Mouse (Mus musculus) liver, embryonic 13.5 days (tissue): Measurements from ENCODE around the gene Rab13. TPM values are rescaled to one million over a fixed set of nuclear protein-coding genes. Genes with fewer than 3 reads are reported as not detected.

Experiments used
- ATAC-seq: fragments of 200-750 bp; cut with Nextera tagmentation; 2 replicates; pipeline ENCODE4 v1.8.0; 2017; ENCODE audit warnings: low read depth, mild to moderate bottlenecking, moderate number of reproducible peaks, moderate library complexity
- DNase-seq: peaks from one replicate; pipeline ENCODE4 v3.0.0; 2022
- H3K27ac ChIP-seq: fragments of 300-500 bp; sonication (generic); 2 replicates; pipeline ENCODE4 v1.5.1; 2015; ENCODE audit warnings: moderate library complexity, mild to moderate bottlenecking, inconsistent platforms
- H3K27me3 ChIP-seq: fragments of 300-500 bp; sonication (generic); 2 replicates; pipeline ENCODE4 v1.6.1; 2015; ENCODE audit warnings: mild to moderate bottlenecking, inconsistent platforms
- H3K36me3 ChIP-seq: fragments of 300-500 bp; sonication (generic); 2 replicates; pipeline ENCODE4 v1.6.1; 2015; ENCODE audit warnings: mild to moderate bottlenecking, inconsistent platforms
- H3K4me1 ChIP-seq: fragments of 300-500 bp; sonication (generic); replicated peaks from 2 replicates; pipeline ENCODE4 v1.6.1; 2015; ENCODE audit warnings: inconsistent platforms
- H3K4me2 ChIP-seq: fragments of 300-500 bp; sonication (generic); 2 replicates; pipeline ENCODE4 v1.6.1; 2015; ENCODE audit warnings: inconsistent platforms, mild to moderate bottlenecking, moderate library complexity
- H3K4me3 ChIP-seq: fragments of 300-500 bp; sonication (generic); replicated peaks from 2 replicates; pipeline ENCODE4 v1.5.1; 2015; ENCODE audit warnings: mild to moderate bottlenecking, inconsistent platforms
- H3K9ac ChIP-seq: fragments of 300-500 bp; sonication (generic); 2 replicates; pipeline ENCODE4 v1.6.1; 2015; ENCODE audit warnings: mild to moderate bottlenecking, inconsistent platforms
- H3K9me3 ChIP-seq: fragments of 300-500 bp; sonication (generic); replicated peaks from 2 replicates; pipeline ENCODE4 v1.6.1; 2016; ENCODE audit warnings: inconsistent platforms
- WGBS: fragments of 180-500 bp; shearing (Covaris S2); methylation state at CpG from one replicate; pipeline ENCODE4 v1.1.7; 2015; ENCODE audit not compliant: insufficient replicate concordance; 5-methylcytosine and 5-hydroxymethylcytosine counted together
- polyA plus RNA-seq: library from polyadenylated mRNA; unstranded; fragments of >200 nt; fragmentation: Nextera tagmentation; extraction: Ambion mirVana; gene quantifications from 2 replicates; pipeline ENCODE4 v1.2.1, GENCODE M21; 2015

The Rab13 gene
- polyA plus RNA-seq, 1 experiment from 2014 or later = 5.9 TPM

- H3K27ac ChIP-seq = no peak overlapping the region
- DNase-seq (no peak), ATAC-seq (no peak)
- peaks cover 57% of the 10 kb centered on the region for H3K36me3 ChIP-seq
- H3K27me3 ChIP-seq = no peaks in the 10 kb centered on the region
- no peak overlapping the region for H3K9ac ChIP-seq
- H3K4me1 ChIP-seq = peaks cover 44% of the 10 kb centered on the region
- H3K4me3 ChIP-seq = no peak overlapping the region
- 80% methylated on average over 5 of the region's 5 CpGs for WGBS
- H3K9me3 ChIP-seq = no peaks in the 10 kb centered on the region
- H3K4me2 ChIP-seq = no peak overlapping the region
Measured at GRCm38 (mm10) chr3:90263121-90263771, 49.8 kb downstream of the Rab13 start.

- Histone ChIP-seq H3K27ac (peak overlapping the region; percentile 93), H3K4me1 (peaks cover 47% of the 10 kb centered on the region), H3K4me3 (peak overlapping the region; percentile 82), H3K9me3 (no peaks in the 10 kb centered on the region), H3K9ac (peak overlapping the region; percentile 91), H3K36me3 (peaks cover 47% of the 10 kb centered on the region), H3K27me3 (no peaks in the 10 kb centered on the region), H3K4me2 (peak overlapping the region; percentile 95)
- DNase-seq = no peak
- ATAC-seq = no peak
- 21% methylated on average over 10 of the region's 10 CpGs for WGBS
Measured at GRCm38 (mm10) chr3:90264687-90265033, 51.2 kb downstream of the Rab13 start.

GRCm38 (mm10) chr3:90265034-90265931 lies 51.8 kb downstream of the Rab13 start, which contains the start of gene Dennd4b:
Gene Dennd4b (plus strand): TSS chr3:90265185.
- Histone ChIP-seq H3K27ac (peak within 1 kb of the TSS; percentile 93), H3K4me2 (peak within 1 kb of the TSS; percentile 95), H3K9me3 (no peaks in the 10 kb centered on the region), H3K9ac (peak within 1 kb of the TSS; percentile 91), H3K4me3 (peak within 1 kb of the TSS; percentile 82), H3K36me3 (peaks cover 46% of the 10 kb centered on the region), H3K4me1 (peaks cover 47% of the 10 kb centered on the region), H3K27me3 (no peaks in the 10 kb centered on the region)
- ATAC-seq (peak; percentile 92), DNase-seq (peak; percentile 84)
- under 1% methylated on average over 87 of the region's 87 CpGs for WGBS

GRCm38 (mm10) chr3:90265932-90266741 lies 52.6 kb downstream of the Rab13 start:
- Histone ChIP-seq H3K9ac (peak overlapping the region; percentile 91), H3K36me3 (peaks cover 44% of the 10 kb centered on the region), H3K4me2 (peak overlapping the region; percentile 95), H3K4me1 (peaks cover 47% of the 10 kb centered on the region), H3K27ac (peak overlapping the region; percentile 93), H3K9me3 (no peaks in the 10 kb centered on the region), H3K27me3 (no peaks in the 10 kb centered on the region), H3K4me3 (peak overlapping the region; percentile 82)
- ATAC-seq = peak; percentile 5; the same call in 1 of the 2 replicates
- 7% methylated on average over 16 of the region's 16 CpGs for WGBS
- DNase-seq = peak; percentile 23

- 81% methylated on average over 20 of the region's 20 CpGs for WGBS
- H3K9me3 ChIP-seq = no peaks in the 10 kb centered on the region
- H3K36me3 ChIP-seq = peaks cover 34% of the 10 kb centered on the region
- DNase-seq = no peak
- no peaks in the 10 kb centered on the region for H3K27me3 ChIP-seq
- peaks cover 47% of the 10 kb centered on the region for H3K4me1 ChIP-seq
- peak overlapping the region; percentile 95 for H3K4me2 ChIP-seq
- H3K4me3 ChIP-seq = peak overlapping the region; percentile 82
- H3K27ac ChIP-seq = peak overlapping the region; percentile 93
- peak overlapping the region; percentile 91 for H3K9ac ChIP-seq
- ATAC-seq = no peak
Measured at GRCm38 (mm10) chr3:90266901-90267775, 53.6 kb downstream of the Rab13 start.

- Histone ChIP-seq H3K9me3 (no peaks in the 10 kb centered on the region), H3K9ac (no peak overlapping the region), H3K4me3 (no peak overlapping the region), H3K27me3 (no peaks in the 10 kb centered on the region), H3K27ac (no peak overlapping the region), H3K36me3 (peaks cover 32% of the 10 kb centered on the region), H3K4me1 (peaks cover 47% of the 10 kb centered on the region), H3K4me2 (0 out of 2 replicates have a peak overlapping the region, but pooled peaks have one; percentile 8)
- 90% methylated on average over 11 of the region's 11 CpGs for WGBS
- DNase-seq (no peak), ATAC-seq (no peak)
Measured at GRCm38 (mm10) chr3:90268190-90268589, 54.7 kb downstream of the Rab13 start.

- Histone ChIP-seq H3K9ac (no peak overlapping the region), H3K4me3 (no peak overlapping the region), H3K27ac (no peak overlapping the region), H3K4me2 (no peak overlapping the region), H3K36me3 (peaks cover 27% of the 10 kb centered on the region), H3K27me3 (no peaks in the 10 kb centered on the region), H3K4me1 (peaks cover 44% of the 10 kb centered on the region), H3K9me3 (no peaks in the 10 kb centered on the region)
- ATAC-seq = no peak
- DNase-seq = no peak
- 83% methylated on average over 16 of the region's 16 CpGs for WGBS
Measured at GRCm38 (mm10) chr3:90268971-90269370, 55.5 kb downstream of the Rab13 start.

- H3K36me3 ChIP-seq = peaks cover 33% of the 10 kb centered on the region
- DNase-seq = no peak
- peaks cover 35% of the 10 kb centered on the region for H3K4me1 ChIP-seq
- H3K4me3 ChIP-seq = no peak overlapping the region
- no peak overlapping the region for H3K4me2 ChIP-seq
- H3K27me3 ChIP-seq = no peaks in the 10 kb centered on the region
- WGBS = 79% methylated on average over 8 of the region's 8 CpGs
- ATAC-seq = no peak
- no peaks in the 10 kb centered on the region for H3K9me3 ChIP-seq
- no peak overlapping the region for H3K9ac ChIP-seq
- H3K27ac ChIP-seq = no peak overlapping the region
Measured at GRCm38 (mm10) chr3:90270784-90271183, 57.3 kb downstream of the Rab13 start.

GRCm38 (mm10) chr3:90272170-90272569 lies 58.7 kb downstream of the Rab13 start:
- Histone ChIP-seq H3K27me3 (no peaks in the 10 kb centered on the region), H3K36me3 (peaks cover 44% of the 10 kb centered on the region)
- DNase-seq = no peak

GRCm38 (mm10) chr3:90273855-90274254 lies 60.4 kb downstream of the Rab13 start:
- peaks cover 50% of the 10 kb centered on the region for H3K36me3 ChIP-seq
- DNase-seq (no peak), ATAC-seq (no peak)
- H3K4me2 ChIP-seq = no peak overlapping the region
- H3K27ac ChIP-seq = no peak overlapping the region
- H3K9ac ChIP-seq = no peak overlapping the region
- 87% methylated on average over 22 of the region's 22 CpGs for WGBS
- no peak overlapping the region for H3K4me3 ChIP-seq
- peaks cover 9% of the 10 kb centered on the region for H3K4me1 ChIP-seq
- H3K27me3 ChIP-seq = no peaks in the 10 kb centered on the region
- no peaks in the 10 kb centered on the region for H3K9me3 ChIP-seq

More at GRCm38 (mm10) chr3:90272170-90272569, 58.7 kb downstream of the Rab13 start:
- Histone ChIP-seq H3K4me1 (peaks cover 26% of the 10 kb centered on the region), H3K9ac (no peak overlapping the region), H3K4me3 (no peak overlapping the region), H3K27ac (no peak overlapping the region), H3K4me2 (no peak overlapping the region), H3K9me3 (no peaks in the 10 kb centered on the region)
- ATAC-seq = no peak
- 84% methylated on average over 9 of the region's 9 CpGs for WGBS
